Mouse (Mus musculus): Measurements from ENCODE around the gene Homer3. TPM values are rescaled to one million over a fixed set of nuclear protein-coding genes. Genes with fewer than 3 reads are reported as not detected.

Gene Homer3
- total RNA-seq, 1 experiment from 2014 or later = 23.0 TPM

DNA sequence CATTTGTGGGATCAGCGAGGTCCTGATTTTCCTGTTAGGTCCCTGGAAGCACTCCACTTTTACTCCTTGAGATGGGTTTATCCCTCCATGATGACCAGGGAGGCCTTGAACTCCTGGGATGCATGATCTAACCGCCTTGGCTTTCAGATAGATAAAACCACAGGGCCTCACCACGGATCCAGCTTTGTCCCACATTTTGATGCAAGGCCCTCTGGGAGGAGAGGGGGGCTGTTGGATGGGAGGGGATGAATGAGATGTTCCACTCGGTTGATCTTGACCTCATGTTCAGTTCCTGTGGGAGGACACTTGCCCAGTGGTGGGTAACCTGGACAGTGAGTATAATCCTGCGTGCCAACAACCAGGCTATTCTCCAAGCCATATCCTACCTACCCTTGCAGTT, 1.8 kb downstream of the Homer3 start:
- no peak for DNase-seq

DNA sequence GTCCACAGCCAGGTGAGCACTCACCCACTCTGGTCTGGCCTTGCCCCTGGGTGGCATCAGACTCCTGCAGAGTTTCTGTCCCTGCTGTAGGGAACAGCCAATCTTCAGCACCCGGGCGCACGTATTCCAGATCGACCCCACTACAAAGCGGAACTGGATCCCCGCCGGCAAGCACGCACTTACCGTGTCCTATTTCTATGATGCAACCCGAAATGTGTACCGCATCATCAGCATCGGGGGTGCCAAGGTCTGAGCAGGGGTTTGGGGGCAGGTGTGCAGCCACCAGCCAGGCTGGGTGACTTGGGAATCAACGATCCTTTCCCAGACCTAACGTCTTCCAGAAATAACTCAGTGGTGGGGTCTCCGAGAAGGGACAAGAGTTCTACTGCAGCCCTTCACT, 2.7 kb downstream of the Homer3 start:
- DNase-seq = no peak

DNA sequence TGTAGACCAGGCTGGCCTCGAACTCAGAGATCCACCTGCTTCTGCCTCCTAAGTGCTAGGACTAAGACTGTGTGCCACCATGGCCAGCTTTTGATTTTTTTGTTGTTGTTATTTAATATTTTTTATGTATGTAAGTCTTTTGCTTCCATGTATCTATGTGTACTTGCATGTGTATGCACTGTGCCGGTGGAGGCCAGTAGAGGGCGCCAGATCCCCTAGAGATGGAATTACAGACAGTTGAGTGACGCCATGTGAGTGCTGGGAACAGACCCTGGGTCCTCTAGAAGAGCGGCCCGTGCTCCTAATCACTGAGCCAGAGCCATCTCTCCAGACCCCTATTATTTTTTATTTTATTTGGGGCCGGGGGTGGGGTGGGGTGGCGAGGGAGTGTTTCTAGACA, 4.1 kb downstream of the Homer3 start:
- no peak for DNase-seq

DNA sequence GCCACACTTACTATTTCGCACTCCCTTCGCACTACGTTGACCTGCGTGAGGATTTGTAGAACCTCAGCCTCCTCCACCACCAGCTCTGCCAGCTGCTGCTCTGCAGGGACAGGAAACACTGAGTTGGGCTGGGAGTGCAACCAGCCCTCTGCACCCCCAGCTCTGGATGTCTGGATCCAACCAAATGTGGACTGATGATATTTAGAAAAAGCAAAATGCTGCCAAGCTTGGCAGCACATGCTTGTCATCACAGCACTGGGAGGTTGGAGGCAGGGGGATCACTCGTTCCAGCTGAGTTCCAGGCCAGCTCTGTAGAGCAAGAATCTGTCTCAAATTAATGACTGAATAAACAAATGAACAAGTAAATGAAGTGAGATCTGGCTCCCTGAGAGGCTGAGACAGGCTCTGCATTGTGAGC, 11.4 kb downstream of the Homer3 start:
- DNase-seq = no peak

DNA sequence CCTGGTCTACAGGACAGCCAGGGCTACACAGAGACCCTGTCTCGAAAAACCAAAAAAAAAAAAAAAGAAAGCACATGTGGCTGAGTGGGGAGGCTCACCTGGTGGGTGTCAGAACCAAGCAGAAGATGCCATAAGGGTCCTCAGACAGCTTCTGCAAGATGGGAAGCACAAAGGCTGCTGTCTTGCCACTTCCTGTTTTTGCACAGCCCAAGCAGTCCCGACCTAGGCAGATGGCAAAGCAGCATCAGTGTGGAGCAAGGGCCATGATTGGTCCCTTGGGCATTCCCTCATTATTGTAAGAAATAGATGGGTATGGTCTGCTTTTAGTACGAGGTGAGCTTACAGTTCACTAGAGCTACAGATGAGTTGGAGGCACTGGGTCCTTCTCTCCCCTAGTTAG, 18.3 kb downstream of the Homer3 start:
- no peak for DNase-seq

DNA sequence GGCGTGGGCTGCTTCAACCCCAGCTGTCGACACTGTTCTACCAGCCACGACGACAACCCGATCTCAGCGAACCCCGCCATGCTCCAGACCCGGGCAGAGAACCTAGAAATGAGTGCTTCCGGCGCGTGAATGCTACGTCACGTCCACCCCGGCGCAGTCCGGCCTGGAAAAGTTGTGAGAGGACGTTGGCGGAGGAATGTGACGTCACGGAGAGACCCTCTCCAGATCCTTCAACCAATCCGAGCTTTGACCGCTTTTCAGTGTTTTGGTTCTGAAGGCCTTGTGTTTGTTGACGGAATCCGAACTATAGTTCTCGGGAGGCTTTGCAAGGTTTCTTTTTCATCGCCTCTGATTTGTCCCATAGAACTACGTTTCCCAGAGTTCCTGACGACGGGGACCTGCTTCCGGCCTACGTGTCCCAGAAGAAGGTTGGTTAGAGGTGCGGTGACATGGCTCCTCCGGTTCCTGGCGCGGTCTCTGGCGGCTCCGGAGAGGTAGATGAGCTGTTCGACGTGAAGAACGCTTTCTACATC, 19.8 kb downstream of the Homer3 start, which contains the start of the genes Ddx49 and Cope:
TSS of gene Ddx49 (minus strand) at position 132 of the 533 bp plus-strand sequence.
TSS of gene Cope (plus strand) at position 161 of the 533 bp plus-strand sequence.
- DNase-seq = peak; percentile 93

DNA sequence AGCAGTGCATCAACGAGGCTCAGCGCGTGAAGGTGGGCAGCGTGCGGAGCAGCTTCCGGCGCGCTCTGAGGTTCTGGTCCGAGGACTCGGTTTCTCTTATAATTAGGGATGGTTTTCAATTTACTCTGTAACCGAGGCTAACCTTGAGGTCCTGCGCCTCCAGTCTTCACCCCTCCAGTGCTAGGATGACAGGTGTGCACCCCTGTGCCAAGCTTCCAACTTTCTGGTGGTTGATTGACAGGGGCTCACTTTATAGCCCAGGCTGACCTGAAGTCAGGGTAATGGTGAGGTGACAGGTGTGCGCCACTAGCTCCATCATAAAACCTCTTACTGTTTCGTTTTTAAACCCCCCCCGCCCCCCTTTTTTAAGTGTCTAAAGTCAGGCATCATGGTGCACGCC, 20.3 kb downstream of the Homer3 start:
- DNase-seq = no peak

DNA sequence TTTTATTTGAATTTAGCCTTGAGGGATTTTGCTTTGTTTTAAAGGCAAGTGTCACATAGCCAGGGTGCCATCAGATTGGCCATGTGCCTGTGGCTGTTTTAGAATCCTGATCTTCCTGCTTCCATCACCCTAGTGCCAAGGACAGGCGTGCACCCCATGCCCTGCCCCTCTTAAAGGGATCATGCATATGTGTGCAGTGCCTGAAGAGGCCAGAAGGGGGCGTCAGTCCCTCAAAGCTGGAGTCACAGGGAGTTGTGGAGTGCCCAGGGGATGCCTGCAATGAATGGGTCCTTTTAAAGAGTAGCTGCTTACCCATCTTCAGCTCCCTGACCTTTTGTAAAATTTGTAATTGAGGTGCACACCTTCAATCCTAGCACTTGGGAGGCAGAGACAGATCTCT, 26.7 kb downstream of the Homer3 start:
- DNase-seq = no peak

DNA sequence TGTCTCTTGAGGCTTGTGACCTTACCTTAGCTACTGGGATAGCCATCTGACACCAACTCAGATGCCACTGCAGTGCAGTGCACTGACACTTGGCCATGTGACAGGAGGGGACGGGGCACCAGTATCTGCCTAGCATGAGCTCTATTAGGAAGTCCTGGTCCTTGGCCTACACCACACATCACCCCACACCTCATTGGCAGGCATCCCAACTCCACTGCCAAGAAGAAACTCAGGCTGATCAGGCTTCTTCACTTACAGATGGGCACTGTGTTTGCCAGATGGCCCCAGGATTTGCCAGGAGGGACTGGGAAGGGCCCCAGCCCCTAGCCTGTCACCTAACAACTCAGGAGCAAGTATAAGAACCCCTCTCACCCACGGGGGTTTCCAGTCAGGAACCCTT, 30.8 kb downstream of the Homer3 start:
- peak; percentile 42 for DNase-seq

DNA sequence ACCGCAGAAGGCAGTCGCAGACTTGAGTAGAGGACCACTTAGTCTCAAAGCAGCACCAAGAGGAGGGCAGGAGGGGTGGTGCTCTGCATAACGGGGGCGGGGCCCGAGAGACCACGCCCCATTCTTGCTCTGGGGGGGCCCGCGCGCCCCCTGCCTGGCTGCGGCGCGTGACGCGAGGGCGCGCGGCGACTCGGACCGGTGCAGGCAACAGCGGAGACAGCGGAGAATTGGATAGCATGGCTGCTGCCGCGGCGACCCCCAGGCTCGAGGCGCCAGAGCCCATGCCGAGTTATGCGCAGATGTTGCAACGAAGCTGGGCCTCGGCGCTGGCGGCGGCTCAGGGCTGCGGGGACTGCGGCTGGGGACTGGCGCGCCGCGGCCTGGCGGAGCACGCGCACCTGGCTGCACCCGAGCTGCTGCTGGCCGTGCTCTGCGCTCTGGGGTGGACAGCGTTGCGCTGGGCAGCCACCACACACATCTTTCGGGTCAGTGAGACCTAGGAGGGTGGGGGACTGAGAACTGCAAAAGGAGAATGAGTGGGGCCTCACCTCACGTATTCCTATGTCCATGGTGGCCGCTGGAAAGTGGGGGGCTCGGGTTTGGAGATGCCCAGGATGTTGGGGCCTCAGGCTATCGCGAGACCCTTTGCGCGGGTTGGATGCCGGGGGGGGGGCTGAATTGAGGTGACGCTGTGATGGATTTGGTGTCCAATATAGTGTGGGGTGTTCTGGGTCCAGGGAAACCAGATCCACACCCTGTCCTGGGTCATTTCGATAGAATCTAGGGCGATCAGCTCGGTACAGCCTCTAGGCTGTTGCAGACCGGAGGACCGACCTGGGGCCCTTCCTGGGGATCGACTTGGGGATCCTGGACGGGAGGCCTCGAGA, 33.2 kb downstream of the Homer3 start, which contains the start of gene Cers1:
TSS of gene Cers1 (plus strand) at position 152 of the 887 bp plus-strand sequence.
- peak; percentile 69 for DNase-seq

DNA sequence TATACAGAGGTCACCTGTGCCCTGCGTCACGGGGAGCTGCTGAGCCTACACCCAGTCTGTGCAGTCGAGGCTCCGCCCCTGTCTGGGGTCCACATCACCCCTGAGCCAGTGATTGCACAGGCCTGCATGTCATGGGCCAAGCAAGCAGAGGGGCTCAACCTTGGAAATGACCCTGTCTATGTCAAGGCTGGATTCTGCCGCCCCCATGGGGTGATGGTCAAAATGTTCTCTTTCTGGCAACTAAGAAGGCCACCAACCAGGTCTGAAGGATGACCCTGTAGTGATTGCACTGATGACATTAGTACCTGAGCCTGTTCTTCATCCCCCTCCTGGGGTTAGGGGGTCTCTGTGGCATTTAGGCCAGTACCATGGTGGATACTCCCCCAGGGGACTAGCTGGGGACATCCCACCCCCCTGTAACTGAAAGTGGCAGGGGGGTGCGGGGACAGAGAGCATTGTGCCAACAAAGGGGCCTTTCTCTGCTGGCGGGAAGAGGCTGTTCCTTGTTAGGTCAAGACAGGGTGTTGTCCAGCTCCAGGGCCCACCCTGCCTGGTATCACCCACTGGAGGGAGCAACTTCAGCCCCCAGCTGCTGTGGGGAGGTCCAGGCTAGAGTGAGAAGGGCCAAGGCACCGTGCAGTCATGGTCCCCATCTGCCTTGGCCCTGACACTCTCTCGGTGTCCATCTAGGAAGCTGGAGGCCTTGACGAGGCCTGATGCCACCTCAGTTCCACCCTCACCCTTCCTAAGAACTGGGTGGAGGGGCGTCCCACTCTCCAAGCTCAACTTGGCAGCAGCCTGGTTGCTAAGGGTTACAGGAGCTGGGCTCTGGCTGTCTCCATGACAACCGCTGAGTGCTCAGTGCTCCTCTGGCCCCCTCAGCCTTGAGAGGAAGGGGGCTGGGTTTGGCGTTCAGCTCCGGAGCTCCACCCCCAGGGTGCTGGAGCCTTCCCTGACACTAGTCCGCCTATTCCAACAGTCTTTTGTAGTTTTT, 34.2 kb downstream of the Homer3 start:
- peak; percentile 41 for DNase-seq

DNA sequence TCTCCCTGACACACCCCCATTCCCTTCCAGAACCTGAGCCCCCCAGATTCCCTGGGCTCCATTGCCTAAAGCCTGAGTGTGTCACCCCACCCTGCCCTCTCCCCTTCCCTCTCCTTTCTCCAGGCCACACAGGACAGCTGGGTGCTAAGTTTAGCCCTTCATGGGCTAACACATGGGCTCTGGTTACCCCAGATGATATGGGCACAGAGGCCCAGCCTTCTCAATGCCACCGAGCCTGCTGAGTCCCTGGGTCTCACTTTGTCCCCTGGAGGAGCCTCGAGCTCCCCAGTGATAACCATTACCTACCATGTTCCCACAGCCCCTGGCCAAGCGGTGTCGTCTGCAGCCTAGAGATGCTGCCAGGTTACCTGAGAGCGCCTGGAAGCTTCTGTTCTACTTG, 35.2 kb downstream of the Homer3 start:
- DNase-seq = no peak

DNA sequence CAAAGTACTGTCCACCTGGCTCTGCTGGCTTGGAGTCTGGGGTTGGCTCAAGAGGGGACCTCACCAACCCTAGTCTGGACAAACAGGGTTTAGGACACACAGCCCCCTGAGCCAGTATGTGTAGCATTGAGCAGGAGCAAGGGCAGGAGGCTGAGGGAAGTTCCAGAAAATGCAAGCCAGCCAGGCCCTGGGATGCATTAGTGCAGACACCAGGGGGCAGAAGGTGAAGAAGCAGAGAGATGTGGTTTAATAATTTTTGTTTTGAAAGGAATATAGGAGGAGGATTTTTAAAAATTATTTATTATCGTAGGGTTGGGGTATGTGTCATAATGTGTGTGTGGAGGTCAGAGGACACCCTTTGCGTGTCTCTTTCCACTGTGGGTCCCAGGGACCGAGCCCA, 41.1 kb downstream of the Homer3 start:
- DNase-seq = no peak

DNA sequence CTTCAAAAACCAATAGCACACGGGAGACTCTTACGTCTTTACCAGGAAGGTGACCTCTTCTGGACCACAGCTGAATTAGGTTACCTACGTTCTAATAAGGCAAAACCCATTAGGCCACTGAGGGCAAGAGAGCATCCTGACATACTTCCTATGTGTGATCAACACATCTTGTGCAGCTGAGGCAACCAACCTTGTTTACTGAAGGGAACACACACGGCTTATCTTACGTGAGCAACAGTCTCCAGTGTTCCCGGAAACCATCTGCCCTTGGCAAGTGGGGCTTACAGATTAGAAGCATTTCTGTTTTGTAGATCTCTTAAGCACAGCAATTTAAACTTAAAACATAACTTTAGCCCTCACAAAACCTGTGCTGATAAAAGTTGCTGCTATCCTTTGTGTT, 44.9 kb downstream of the Homer3 start:
- DNase-seq = no peak

DNA sequence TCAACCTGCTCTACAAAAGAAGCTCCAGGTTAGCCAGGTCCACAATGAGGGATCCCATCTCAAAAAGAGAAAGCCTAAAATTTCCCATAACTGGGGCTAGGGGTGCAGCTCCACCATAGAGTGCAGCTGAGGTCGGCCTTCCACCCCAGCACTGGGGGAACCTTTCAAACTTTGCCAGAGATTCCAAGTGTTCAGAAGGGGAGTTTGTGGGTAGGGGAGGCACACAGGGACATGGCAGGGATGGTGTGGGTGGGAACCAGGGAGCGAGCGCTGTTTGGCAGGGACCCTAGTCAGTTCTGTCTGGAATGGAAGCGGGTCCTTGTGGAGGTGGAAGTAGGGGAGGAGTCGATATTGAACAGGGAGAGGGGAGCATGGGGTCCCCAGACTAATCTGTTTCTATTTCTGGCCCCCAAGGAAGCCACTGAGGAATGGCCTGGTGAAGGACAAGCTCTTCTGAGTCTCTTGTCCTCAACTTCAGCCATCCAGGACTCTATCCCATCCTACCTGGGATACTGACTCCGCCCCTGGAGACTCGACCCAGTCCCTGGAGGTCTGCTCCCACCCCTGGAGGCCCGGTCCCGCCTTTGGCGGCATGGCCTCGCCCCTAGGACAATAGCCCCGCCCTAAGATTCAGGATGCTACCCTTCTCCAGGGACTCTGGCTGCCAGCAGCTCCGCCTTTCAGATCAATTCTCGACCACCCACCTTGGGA, 46.7 kb downstream of the Homer3 start, which contains the start of gene Gdf1:
TSS of gene Gdf1 (plus strand) at position 694 of the 711 bp plus-strand sequence.
- DNase-seq = no peak

DNA sequence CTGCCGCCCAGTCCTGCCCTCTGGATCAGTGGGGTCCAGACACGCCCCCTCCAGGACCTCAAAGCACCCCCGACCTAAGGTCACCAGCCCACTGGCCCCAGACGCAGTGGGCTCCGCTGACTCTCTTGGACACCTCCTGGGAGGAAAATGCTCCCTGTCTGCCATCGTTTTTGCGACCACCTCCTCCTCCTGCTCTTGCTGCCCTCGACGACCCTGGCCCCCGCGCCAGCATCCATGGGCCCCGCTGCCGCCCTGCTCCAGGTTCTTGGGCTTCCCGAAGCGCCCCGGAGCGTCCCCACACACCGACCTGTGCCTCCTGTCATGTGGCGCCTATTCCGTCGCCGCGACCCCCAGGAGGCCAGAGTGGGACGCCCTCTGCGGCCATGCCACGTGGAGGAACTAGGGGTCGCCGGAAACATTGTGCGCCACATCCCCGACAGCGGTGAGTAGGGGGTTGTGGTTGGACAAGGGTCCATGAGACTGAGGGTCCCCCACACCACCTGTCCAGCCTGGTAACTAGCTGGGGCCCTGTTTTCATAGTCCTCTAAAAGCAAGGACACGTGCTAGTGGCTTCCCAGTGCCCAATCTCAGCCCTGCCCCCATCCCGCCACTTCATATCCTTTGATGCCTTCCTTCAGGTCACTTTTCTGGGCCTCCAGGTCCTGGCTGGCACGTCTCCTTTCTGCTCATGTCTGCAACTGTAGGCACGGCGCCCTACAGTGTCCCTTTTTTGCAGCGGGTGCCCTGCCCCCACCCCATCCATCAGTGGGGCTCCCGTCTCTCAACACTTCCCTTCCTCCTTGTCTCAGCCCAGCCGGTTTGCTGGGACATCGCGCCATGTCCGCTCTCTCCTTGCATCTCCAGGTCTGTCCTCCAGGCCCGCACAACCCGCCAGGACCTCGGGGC, 47.5 kb downstream of the Homer3 start:
- DNase-seq = no peak

DNA sequence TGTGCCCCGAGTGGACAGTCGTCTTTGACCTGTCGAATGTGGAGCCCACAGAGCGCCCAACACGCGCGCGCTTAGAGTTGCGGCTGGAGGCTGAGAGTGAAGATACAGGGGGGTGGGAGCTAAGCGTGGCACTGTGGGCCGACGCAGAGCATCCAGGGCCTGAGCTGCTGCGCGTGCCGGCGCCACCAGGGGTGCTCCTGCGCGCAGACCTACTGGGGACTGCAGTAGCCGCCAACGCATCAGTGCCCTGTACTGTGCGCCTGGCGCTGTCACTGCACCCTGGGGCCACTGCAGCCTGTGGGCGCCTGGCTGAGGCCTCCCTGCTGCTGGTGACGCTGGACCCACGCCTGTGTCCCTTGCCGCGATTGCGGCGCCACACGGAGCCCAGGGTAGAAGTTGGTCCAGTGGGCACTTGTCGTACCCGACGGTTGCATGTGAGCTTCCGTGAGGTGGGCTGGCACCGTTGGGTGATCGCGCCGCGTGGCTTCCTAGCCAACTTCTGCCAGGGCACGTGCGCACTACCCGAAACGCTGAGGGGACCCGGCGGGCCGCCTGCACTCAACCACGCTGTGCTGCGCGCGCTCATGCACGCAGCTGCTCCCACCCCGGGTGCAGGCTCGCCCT, 48.2 kb downstream of the Homer3 start:
- peak; percentile 68 for DNase-seq

DNA sequence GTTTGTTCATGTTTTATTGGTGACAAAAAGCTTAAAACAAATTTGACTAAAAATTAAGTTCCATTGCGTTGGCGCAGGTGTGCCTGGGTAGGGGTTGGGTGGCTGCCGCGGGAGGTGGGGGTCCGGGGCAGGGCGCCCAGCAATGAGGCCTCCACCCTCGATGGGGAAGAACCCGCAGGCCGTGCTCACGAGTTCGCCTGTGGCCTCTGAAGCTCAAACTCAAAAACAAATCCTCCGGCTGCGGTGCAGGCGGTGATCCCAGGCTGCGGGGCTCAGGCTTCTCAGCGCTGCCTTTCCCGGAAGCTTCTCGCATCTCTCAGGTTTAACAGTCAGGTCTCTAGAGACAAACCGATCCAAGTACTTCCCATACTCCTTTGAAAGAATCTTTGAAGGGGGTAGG, 48.9 kb downstream of the Homer3 start:
- no peak for DNase-seq

DNA sequence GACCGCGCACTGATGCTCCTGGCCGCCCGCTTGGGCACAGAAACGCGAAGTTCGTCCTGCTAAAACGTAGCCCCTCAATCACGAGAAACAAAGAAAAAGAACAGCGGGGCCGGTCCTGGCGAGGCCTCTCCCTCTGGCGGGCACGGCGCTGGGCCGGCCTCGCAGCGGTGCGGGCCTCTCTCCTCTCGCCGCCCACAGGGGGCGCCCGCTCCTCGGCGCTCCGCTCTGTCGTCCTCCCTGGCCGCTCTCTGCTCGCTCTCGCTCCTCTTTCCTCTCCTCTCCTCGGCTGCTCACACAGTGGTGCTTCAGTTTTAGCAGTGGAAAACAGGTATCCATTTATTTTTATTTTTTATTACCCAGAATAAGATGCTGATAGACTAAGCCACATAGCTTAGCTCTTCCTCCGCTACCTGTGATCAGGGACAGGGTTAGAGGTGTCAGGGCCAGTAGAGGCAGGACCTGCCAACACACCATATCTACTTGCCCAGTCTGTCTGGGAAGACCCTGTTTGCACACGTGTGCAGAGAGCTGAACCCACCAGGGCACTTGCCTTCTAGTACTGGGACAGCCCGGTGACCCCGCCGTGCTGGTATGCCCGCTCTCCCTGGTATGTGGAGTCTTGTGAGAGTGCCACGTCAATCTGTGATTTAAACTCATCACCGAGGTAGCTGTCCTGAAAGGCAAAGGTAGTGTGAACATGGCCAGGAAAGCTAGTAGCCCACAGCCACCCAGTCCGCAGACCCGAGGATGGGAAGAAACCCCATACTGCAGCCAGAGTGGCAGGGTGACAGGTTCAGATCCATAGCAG, 49.6 kb downstream of the Homer3 start:
- DNase-seq = peak; percentile 76

Measured in adrenal gland, postnatal 25 days (tissue).